Mouse (Mus musculus): ENCODE results near the gene Cc2d1a.

DNA sequence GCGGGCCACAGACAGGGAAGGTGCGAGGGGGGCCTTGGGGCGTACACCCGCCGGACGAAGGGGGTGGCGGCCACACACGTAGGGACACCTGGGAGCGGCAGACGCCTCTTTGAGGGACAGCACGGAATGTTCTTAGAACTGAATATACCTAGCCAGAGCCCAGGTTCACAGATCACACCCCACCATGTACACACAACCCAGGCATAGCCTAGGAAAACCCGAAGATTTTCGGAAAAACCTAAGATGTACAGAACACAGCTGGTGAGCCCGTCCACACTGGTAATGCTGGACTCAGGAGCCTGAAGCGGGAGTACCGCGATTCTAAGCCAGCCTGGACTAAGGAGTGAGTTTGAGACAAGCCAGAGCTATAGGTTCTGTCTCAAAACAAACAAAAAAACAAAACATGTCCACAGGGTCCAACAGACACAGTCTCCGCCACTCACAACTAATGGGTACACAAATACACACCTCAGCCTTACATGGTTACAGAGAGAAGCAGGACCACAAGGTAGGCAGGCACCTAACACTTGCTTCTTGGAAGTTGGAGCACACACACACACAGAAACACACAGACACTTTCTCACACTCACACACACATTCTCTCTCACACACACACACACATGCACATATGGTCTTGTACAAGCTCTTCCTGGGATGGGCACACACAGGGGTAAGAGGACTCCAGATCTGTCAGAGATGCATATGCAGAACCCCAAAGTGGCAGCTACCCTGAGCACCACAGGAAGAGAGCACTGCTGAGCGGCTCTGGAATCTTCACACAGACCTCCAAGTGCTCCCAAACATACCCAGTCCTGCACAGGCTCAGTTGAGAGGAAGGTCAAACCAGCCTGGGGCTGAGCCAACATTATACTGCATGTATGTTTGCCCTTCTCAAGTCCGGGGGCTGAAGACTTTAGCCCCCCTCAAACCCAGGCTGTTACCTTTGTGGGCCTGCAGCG lies 36.6 kb upstream of the Cc2d1a start:
- no peak for TF ChIP-seq CTCF (IDR thresholded peaks at IDR 0.05; ENCODE audit: control insufficient read depth, insufficient read depth, insufficient read length)
- TF ChIP-seq MYOG (IDR thresholded peaks at IDR 0.05; ENCODE audit: control insufficient read depth, extremely low read depth, insufficient read length) = no peak
- TF ChIP-seq MAX (IDR thresholded peaks at IDR 0.05) = no peak
- TF ChIP-seq MYOD1 (IDR thresholded peaks at IDR 0.05; ENCODE audit: control insufficient read depth, insufficient read length, low read depth) = no peak
- no peak for TF ChIP-seq USF1 (IDR thresholded peaks at IDR 0.05; ENCODE audit: low read depth)
- TF ChIP-seq CEBPB (IDR thresholded peaks at IDR 0.05; ENCODE audit: low read depth) = no peak
